Mouse (Mus musculus) c-Kit-negative CD71-positive TER-119-positive erythroid progenitor cells, embryonic 14.5 days (primary cell): ENCODE measurements around the gene Camk2d.

Experiments used
- DNase-seq: peaks from one replicate; pipeline ENCODE4 v3.0.0-alpha.2; 2013; ENCODE audit warnings: low read depth, low spot score

The Camk2d gene

GRCm38 (mm10) chr3:126690627-126691505 is 94.8 kb downstream of the Camk2d start:
- no peak for DNase-seq

- DNase-seq, result no peak
Measured at GRCm38 (mm10) chr3:126691565-126691964, 95.5 kb downstream of the Camk2d start.

GRCm38 (mm10) chr3:126692797-126693196 is 96.7 kb downstream of the Camk2d start:
- no peak for DNase-seq

- no peak for DNase-seq
Measured at GRCm38 (mm10) chr3:126693302-126693701, 97.2 kb downstream of the Camk2d start.

GRCm38 (mm10) chr3:126695456-126696293 is 99.6 kb downstream of the Camk2d start:
- DNase-seq, result no peak

GRCm38 (mm10) chr3:126696620-126697019 is 100.5 kb downstream of the Camk2d start:
- no peak for DNase-seq

- DNase-seq, result no peak
Measured at GRCm38 (mm10) chr3:126699740-126700139, 103.6 kb downstream of the Camk2d start.

- DNase-seq, result no peak
Measured at GRCm38 (mm10) chr3:126701067-126701466, 105.0 kb downstream of the Camk2d start.

- DNase-seq, result no peak
Measured at GRCm38 (mm10) chr3:126701586-126701985, 105.5 kb downstream of the Camk2d start.

- DNase-seq, result no peak
Measured at GRCm38 (mm10) chr3:126705490-126705889, 109.4 kb downstream of the Camk2d start.

GRCm38 (mm10) chr3:126714281-126714680 is 118.2 kb downstream of the Camk2d start:
- DNase-seq, result no peak

- no peak for DNase-seq
Measured at GRCm38 (mm10) chr3:126723021-126723449, 126.9 kb downstream of the Camk2d start.

- no peak for DNase-seq
Measured at GRCm38 (mm10) chr3:126723458-126723857, 127.4 kb downstream of the Camk2d start.

GRCm38 (mm10) chr3:126725647-126726046 is 129.5 kb downstream of the Camk2d start:
- DNase-seq, result no peak

- no peak for DNase-seq
Measured at GRCm38 (mm10) chr3:126727387-126727786, 131.3 kb downstream of the Camk2d start.

- DNase-seq, result no peak
Measured at GRCm38 (mm10) chr3:126730411-126730810, 134.3 kb downstream of the Camk2d start.

- no peak for DNase-seq
Measured at GRCm38 (mm10) chr3:126732323-126732722, 136.2 kb downstream of the Camk2d start.

GRCm38 (mm10) chr3:126734533-126734932 is 138.4 kb downstream of the Camk2d start:
- no peak for DNase-seq

- DNase-seq, result no peak
Measured at GRCm38 (mm10) chr3:126735211-126735610, 139.1 kb downstream of the Camk2d start.

- DNase-seq, result no peak
Measured at GRCm38 (mm10) chr3:126737128-126737527, 141.0 kb downstream of the Camk2d start.

GRCm38 (mm10) chr3:126740146-126740545 is 144.0 kb downstream of the Camk2d start:
- no peak for DNase-seq

- no peak for DNase-seq
Measured at GRCm38 (mm10) chr3:126744432-126745133, 148.5 kb downstream of the Camk2d start.
